Mouse (Mus musculus) olfactory bulb, adult 2 months (tissue): ENCODE results near the gene Crygn. TPM values are rescaled to one million over a fixed set of nuclear protein-coding genes. Genes with fewer than 3 reads are reported as not detected.

ENCODE experiments used
- H3K27ac ChIP-seq: fragments of 200-500 bp; 2 replicates; pipeline ENCODE4 v1.5.1; 2012; ENCODE audit warnings: low read depth, low read length; ENCODE audit not compliant: insufficient read depth
- H3K4me1 ChIP-seq: fragments of 200-500 bp; 2 replicates; pipeline ENCODE4 v1.6.1; 2012; ENCODE audit warnings: low read length; ENCODE audit not compliant: control insufficient read depth, insufficient read depth
- H3K4me3 ChIP-seq: fragments of 200-500 bp; 2 replicates; pipeline ENCODE4 v1.5.1; 2012; ENCODE audit warnings: mild to moderate bottlenecking, low read depth, low read length, moderate library complexity; ENCODE audit not compliant: insufficient read depth
- CTCF ChIP-seq: fragments of 200-500 bp; IDR thresholded peaks from 2 replicates; pipeline ENCODE4 v1.5.1; 2012; ENCODE audit warnings: low read depth, mild to moderate bottlenecking, low read length, moderate library complexity; ENCODE audit not compliant: insufficient read depth
- POLR2A ChIP-seq: fragments of 200-500 bp; IDR thresholded peaks from 2 replicates; pipeline ENCODE4 v1.6.1; 2012; ENCODE audit warnings: mild to moderate bottlenecking, low read depth, low read length, moderate library complexity; ENCODE audit not compliant: insufficient read depth
- WGBS: fragments of 180-500 bp; shearing (Covaris S2); methylation state at CpG from one replicate; pipeline ENCODE4 v1.1.7; 2018; 5-methylcytosine and 5-hydroxymethylcytosine counted together
- polyA plus RNA-seq: library from polyadenylated mRNA; stranded (reverse); fragments of >200 nt; gene quantifications from 2 replicates; pipeline ENCODE4 v1.2.4, GENCODE M21; 2012; ENCODE audit warnings: low replicate concordance; ENCODE audit not compliant: missing spikeins, insufficient read depth, insufficient read length

Crygn gene
- polyA plus RNA-seq, 1 experiment = not detected

DNA sequence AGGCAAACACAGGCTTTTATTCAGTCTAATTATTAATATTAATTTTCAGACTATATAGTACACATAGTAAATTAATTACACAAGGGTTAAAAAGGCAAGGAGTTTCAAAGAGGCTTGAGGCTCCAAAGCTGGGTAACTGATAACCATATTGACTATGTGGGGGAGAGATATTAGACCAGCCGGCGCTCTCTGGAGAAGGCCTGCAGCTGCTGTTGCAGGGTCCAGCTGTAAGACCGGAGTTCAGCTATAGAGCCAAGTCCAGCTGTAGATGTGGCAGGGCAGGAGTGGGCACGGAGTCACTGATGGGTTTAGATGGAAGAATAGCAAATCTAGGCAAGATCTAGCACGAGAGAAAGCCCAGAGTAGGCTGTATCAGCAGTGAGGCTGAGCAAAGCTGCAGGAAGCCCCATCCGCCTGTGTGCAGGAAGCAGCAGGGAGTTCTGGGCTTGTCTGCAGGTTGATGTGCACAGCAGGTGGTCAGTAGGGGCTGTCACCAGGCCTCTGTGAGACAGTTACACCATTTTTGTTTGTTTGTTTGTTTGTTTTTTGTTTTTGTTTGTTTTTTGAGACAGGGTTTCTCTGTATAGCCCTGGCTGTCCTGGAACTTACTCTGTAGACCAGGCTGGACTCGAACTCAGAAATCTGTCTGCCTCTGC lies 23.9 kb downstream of the Crygn start:
- WGBS = 83% methylated on average over 7 of the region's 7 CpGs
- Histone ChIP-seq H3K4me1 (peaks cover 15% of the 10 kb centered on the region), H3K27ac (no peak overlapping the region), H3K4me3 (no peak overlapping the region)
- TF ChIP-seq CTCF (no peak), POLR2A (no peak)

GRCm38 (mm10) chr5:24733134-24733533 lies 24.7 kb downstream of the Crygn start:
- Histone ChIP-seq H3K4me3 (no peak overlapping the region), H3K4me1 (peaks cover 15% of the 10 kb centered on the region), H3K27ac (no peak overlapping the region)
- no peak for TF ChIP-seq POLR2A
- no peak for TF ChIP-seq CTCF
- WGBS = 41% methylated on average over 8 of the region's 8 CpGs

DNA sequence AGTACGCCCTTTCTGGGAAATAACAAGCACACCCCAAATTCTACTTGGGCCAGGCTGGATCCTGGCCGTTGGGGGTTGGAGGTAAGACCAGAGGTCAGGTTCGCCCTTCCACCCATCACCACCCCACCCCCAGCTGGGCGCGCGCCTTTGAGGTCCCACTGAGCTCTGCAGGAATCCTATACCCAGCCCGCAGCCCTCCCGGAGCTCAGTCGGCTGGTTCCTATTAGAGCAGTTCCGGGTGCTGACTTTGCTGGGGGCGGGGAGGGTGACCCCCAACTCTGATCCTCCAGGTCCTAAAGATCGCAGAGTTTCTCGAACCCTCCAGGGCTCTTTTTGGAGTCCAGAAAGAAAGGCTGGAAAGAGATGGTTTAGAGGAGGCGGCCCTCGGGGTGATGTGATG lies 26.8 kb downstream of the Crygn start:
- peaks cover 15% of the 10 kb centered on the region for H3K4me1 ChIP-seq
- no peak for TF ChIP-seq CTCF
- no peak for TF ChIP-seq POLR2A
- no peak overlapping the region for H3K27ac ChIP-seq
- 8% methylated on average over 15 of the region's 15 CpGs for WGBS
- H3K4me3 ChIP-seq = peak overlapping the region; percentile 31

GRCm38 (mm10) chr5:24730488-24730871 lies 27.3 kb downstream of the Crygn start, which contains the start of gene Wdr86:
Wdr86 (minus strand) TSS chr5:24730727.
- under 1% methylated on average over 23 of the region's 23 CpGs for WGBS

DNA sequence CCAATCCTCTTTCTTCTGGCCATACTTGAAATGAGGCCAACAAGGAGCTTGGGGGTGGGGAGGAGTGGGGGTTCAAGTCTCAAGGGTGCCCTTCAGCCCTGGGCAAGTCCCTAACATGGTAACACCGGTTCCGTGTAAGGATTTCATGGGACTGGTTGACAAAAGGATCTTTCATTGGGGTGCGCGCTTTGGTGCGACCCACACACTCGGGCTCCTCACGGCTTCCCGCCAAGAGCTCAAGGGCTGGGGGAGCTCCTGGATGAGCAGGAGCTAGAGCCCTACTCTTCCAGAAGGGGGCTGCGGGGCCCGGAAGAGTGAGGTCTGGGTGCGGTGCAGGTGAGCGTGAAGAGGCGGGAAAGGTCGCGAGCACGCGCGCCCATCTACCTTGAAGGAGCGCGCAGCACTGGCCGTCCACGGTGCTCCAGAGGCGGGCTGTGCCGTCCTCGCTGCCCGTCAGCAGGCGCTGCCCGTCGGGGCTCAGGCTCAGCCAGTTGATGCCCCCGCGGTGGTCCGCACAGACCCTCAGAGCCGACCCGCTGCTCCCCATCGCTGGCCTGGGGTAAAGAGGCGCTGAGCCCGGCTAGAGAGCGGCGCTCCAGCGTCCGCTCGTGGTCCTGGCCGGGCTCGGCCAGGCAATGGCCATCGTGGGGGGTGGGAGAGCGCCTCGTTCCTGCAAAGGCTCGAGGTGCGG lies 27.9 kb downstream of the Crygn start:
- TF ChIP-seq POLR2A = no peak
- no peak for TF ChIP-seq CTCF

More at GRCm38 (mm10) chr5:24730488-24730871, 27.3 kb downstream of the Crygn start, which contains the start of gene Wdr86:
- no peak within 1 kb of the TSS for H3K27ac ChIP-seq
- TF ChIP-seq POLR2A (no peak), CTCF (no peak)
- H3K4me1 ChIP-seq = peaks cover 15% of the 10 kb centered on the region
- H3K4me3 ChIP-seq = peak within 1 kb of the TSS; percentile 31

GRCm38 (mm10) chr5:24726901-24727836 lies 30.6 kb downstream of the Crygn start:
- WGBS = 63% methylated on average over 12 of the region's 12 CpGs
- TF ChIP-seq POLR2A (no peak), CTCF (no peak)
- Histone ChIP-seq H3K4me3 (no peak overlapping the region), H3K4me1 (peaks cover 18% of the 10 kb centered on the region), H3K27ac (no peak overlapping the region)

More for the DNA sequence above, 27.9 kb downstream of the Crygn start:
- Histone ChIP-seq H3K27ac (no peak overlapping the region), H3K4me3 (peak overlapping the region; percentile 24), H3K4me1 (peaks cover 15% of the 10 kb centered on the region)
- WGBS = 2% methylated on average over 49 of the region's 49 CpGs

- peaks cover 16% of the 10 kb centered on the region for H3K4me1 ChIP-seq
- no peak overlapping the region for H3K4me3 ChIP-seq
- 78% methylated on average over 6 of the region's 6 CpGs for WGBS
- TF ChIP-seq CTCF (no peak), POLR2A (no peak)
- H3K27ac ChIP-seq = no peak overlapping the region
Observed at GRCm38 (mm10) chr5:24725897-24726296, 31.9 kb downstream of the Crygn start.

GRCm38 (mm10) chr5:24724805-24725204 lies 33.0 kb downstream of the Crygn start:
- H3K27ac ChIP-seq = no peak overlapping the region

More at GRCm38 (mm10) chr5:24724805-24725204, 33.0 kb downstream of the Crygn start:
- TF ChIP-seq CTCF = no peak
- no peak for TF ChIP-seq POLR2A
- 82% methylated on average over 5 of the region's 5 CpGs for WGBS
- no peak overlapping the region for H3K4me3 ChIP-seq
- peaks cover 5% of the 10 kb centered on the region; the same call in 1 of the 2 replicates for H3K4me1 ChIP-seq
